Mouse (Mus musculus) small intestine, adult 2 months (tissue): ENCODE measurements around the gene Rasl2-9.

ENCODE experiments used
- CTCF ChIP-seq: fragments of 200-500 bp; IDR thresholded peaks from 2 replicates; pipeline ENCODE4 v1.5.1; 2012; ENCODE audit warnings: low read depth, mild to moderate bottlenecking, control low read depth, inconsistent platforms, low read length, moderate library complexity, mixed read lengths; ENCODE audit not compliant: insufficient replicate concordance, insufficient read length; ENCODE audit errors: extremely low read depth
- POLR2A ChIP-seq: fragments of 200-500 bp; IDR thresholded peaks from 2 replicates; pipeline ENCODE4 v1.6.1; 2012; ENCODE audit warnings: low read depth, mild to moderate bottlenecking, control low read depth, inconsistent platforms, low read length, moderate library complexity

DNA sequence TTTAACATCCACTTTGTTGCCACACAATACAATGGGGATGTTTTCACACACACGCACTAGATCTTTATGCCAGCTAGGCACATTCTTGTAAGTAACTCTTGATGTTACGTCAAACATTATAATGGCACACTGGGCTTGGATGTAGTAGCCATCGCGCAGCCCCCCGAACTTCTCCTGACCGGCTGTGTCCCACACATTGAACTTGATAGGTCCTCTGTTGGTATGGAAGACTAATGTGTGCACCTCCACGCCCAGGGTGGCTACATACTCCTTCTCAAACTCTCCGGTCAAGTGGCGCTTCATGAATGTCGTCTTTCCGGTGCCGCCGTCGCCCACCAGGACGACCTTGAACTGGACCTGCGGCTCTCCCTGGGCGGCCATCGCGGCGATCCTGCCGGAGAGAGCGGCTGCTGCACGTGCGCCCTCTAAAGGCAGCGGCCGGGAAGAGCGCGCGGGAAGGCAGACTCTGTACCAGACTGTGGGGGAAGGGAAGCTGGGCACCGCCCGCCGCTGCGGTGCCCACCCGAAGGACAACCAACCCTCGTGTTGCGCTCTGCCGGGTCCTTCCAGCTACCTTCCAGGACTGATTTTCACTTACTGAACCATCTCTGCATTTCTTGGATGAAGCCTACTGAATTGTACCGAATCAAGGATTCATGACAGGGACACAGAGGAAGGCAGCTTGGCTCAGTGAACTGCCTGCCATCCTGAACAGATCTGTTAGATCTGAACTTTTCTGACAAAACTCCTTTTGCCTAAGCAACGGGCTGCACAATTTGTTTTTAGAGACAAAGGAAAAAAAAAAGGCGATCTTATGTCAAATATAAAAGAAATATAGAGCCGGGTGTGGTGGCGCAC lies at the start of gene Rasl2-9:
- TF ChIP-seq POLR2A (no peak), CTCF (peak; percentile 64)
